Mouse (Mus musculus) hindbrain, embryonic 11.5 days (tissue): ENCODE results near the gene Fam3b. TPM values are rescaled to one million over a fixed set of nuclear protein-coding genes. Genes with fewer than 3 reads are reported as not detected.

Source experiments
- ATAC-seq: fragments of 200-750 bp; cut with Nextera tagmentation; 2 replicates; pipeline ENCODE4 v1.8.0; 2017; ENCODE audit warnings: mild to moderate bottlenecking, moderate TSS enrichment, moderate library complexity; ENCODE audit not compliant: low FRiP score
- DNase-seq: peaks from one replicate; pipeline ENCODE4 v3.0.0-alpha.2; 2015; ENCODE audit warnings: low spot score
- H3K27ac ChIP-seq: fragments of 300-500 bp; sonication (generic); 2 replicates; pipeline ENCODE4 v1.5.1; 2014; ENCODE audit warnings: mild to moderate bottlenecking, low read depth, low read length
- H3K27me3 ChIP-seq: fragments of 300-500 bp; sonication (generic); 2 replicates; pipeline ENCODE4 v1.6.1; 2014; ENCODE audit warnings: mild to moderate bottlenecking, low read length, moderate library complexity, mixed read lengths; ENCODE audit not compliant: control insufficient read depth, insufficient read depth
- H3K36me3 ChIP-seq: fragments of 300-500 bp; sonication (generic); 2 replicates; pipeline ENCODE4 v1.6.1; 2014; ENCODE audit warnings: mild to moderate bottlenecking, low read length, moderate library complexity, mixed read lengths; ENCODE audit not compliant: control insufficient read depth, insufficient read depth
- H3K4me1 ChIP-seq: fragments of 300-500 bp; sonication (generic); replicated peaks from 2 replicates; pipeline ENCODE4 v1.6.1; 2014; ENCODE audit warnings: low read length, mixed read lengths; ENCODE audit not compliant: control insufficient read depth, insufficient read depth
- H3K4me2 ChIP-seq: fragments of 300-500 bp; sonication (generic); replicated peaks from 2 replicates; pipeline ENCODE4 v1.6.1; 2014; ENCODE audit warnings: mild to moderate bottlenecking, low read depth, low read length
- H3K4me3 ChIP-seq: fragments of 300-500 bp; sonication (generic); 2 replicates; pipeline ENCODE4 v1.5.1; 2014; ENCODE audit warnings: low read depth, low read length
- H3K9ac ChIP-seq: fragments of 300-500 bp; sonication (generic); 2 replicates; pipeline ENCODE4 v1.6.1; 2014; ENCODE audit warnings: low read depth, low read length
- H3K9me3 ChIP-seq: fragments of 300-500 bp; sonication (generic); 2 replicates; pipeline ENCODE4 v1.6.1; 2016; ENCODE audit warnings: low read length; ENCODE audit not compliant: control insufficient read depth
- WGBS: fragments of 180-500 bp; shearing (Covaris S2); extraction: QIAGEN DNeasy Blood & Tissue Kit; methylation state at CpG from one replicate; pipeline ENCODE4 v1.1.7; 2014; 5-methylcytosine and 5-hydroxymethylcytosine counted together
- polyA plus RNA-seq: library from polyadenylated mRNA; unstranded; fragments of >200 nt; fragmentation: Nextera tagmentation; extraction: Ambion mirVana; gene quantifications from 2 replicates; pipeline ENCODE4 v1.2.1, GENCODE M21; 2014

Gene Fam3b
- polyA plus RNA-seq, 1 experiment from 2014 or later: not detected

DNA sequence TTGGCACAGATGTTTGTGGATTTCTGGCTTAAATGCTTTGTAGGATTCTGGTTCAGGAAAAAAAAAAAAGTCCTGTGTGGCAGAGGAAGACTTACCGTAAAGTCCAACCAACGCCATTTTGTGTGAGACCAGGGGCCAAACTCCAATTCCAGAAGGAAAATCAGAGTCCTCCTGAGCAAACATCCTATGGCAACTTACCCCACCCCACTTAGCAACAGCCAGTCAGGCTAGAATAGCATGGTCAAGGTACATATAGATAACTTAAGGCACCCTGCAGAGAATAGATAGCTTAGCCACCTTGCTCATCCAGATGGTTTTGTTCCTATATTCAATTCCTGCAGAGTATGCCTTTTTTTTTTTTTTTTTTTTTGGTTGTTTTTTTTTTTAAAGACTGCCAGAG lies 14.6 kb upstream of the Fam3b start:
- Histone ChIP-seq H3K27me3 (no peaks in the 10 kb centered on the region), H3K4me3 (no peak overlapping the region), H3K4me2 (no peak overlapping the region), H3K27ac (no peak overlapping the region), H3K36me3 (no peaks in the 10 kb centered on the region), H3K4me1 (no peaks in the 10 kb centered on the region), H3K9ac (no peak overlapping the region), H3K9me3 (no peaks in the 10 kb centered on the region)
- 77% methylated on average over 2 of the region's 2 CpGs for WGBS
- ATAC-seq (no peak), DNase-seq (no peak)

GRCm38 (mm10) chr16:97523024-97523423 lies 8.4 kb upstream of the Fam3b start:
- Histone ChIP-seq H3K4me2 (no peak overlapping the region), H3K36me3 (no peaks in the 10 kb centered on the region), H3K4me3 (no peak overlapping the region), H3K4me1 (no peaks in the 10 kb centered on the region), H3K27ac (no peak overlapping the region), H3K9me3 (no peaks in the 10 kb centered on the region), H3K27me3 (no peaks in the 10 kb centered on the region), H3K9ac (no peak overlapping the region)
- DNase-seq (peak; percentile 73), ATAC-seq (no peak)
- WGBS: 20% methylated on average over 1 of the region's 1 CpGs

GRCm38 (mm10) chr16:97521983-97522382 lies 7.4 kb upstream of the Fam3b start:
- Histone ChIP-seq H3K27ac (no peak overlapping the region), H3K4me2 (no peak overlapping the region), H3K9ac (no peak overlapping the region), H3K27me3 (no peaks in the 10 kb centered on the region), H3K9me3 (no peaks in the 10 kb centered on the region), H3K4me3 (no peak overlapping the region), H3K4me1 (no peaks in the 10 kb centered on the region), H3K36me3 (no peaks in the 10 kb centered on the region)
- WGBS: 84% methylated on average over 6 of the region's 6 CpGs
- ATAC-seq (no peak), DNase-seq (no peak)

- no peak for ATAC-seq
- no peak overlapping the region for H3K9ac ChIP-seq
- no peak overlapping the region for H3K4me2 ChIP-seq
- DNase-seq: no peak
- no peaks in the 10 kb centered on the region for H3K9me3 ChIP-seq
- no peaks in the 10 kb centered on the region for H3K27me3 ChIP-seq
- no peaks in the 10 kb centered on the region for H3K36me3 ChIP-seq
- H3K27ac ChIP-seq: no peak overlapping the region
- WGBS: 66% methylated on average over 3 of the region's 3 CpGs
- no peak overlapping the region for H3K4me3 ChIP-seq
- H3K4me1 ChIP-seq: no peaks in the 10 kb centered on the region
These were observed 1.7 kb upstream of the Fam3b start for GRCm38 (mm10) chr16:97516341-97516740.

GRCm38 (mm10) chr16:97512347-97512751 lies 2.3 kb downstream of the Fam3b start:
- DNase-seq: no peak
- Histone ChIP-seq H3K4me3 (no peak overlapping the region), H3K9ac (no peak overlapping the region), H3K27ac (no peak overlapping the region), H3K9me3 (no peaks in the 10 kb centered on the region), H3K36me3 (no peaks in the 10 kb centered on the region), H3K4me1 (no peaks in the 10 kb centered on the region), H3K4me2 (no peak overlapping the region), H3K27me3 (no peaks in the 10 kb centered on the region)
- WGBS: 88% methylated on average over 12 of the region's 12 CpGs
- ATAC-seq: no peak

DNA sequence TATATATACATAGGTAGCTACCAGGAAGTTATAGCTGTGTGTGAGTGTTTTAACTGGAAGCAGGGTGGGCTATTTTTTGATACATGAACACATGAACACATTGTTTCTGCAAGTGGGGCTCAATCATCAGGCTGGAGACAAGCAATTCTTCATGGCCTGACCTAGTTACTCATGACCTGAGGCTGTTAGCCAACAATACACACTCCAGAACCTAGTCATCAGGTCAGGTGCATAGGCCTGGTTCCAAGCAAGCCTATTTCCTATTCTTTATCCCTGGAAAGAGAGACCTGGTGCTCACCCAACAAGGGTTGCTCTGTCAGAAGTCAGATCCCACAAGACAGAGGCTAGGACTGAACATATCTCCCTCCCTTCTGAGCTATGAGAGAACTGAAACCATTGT lies 3.1 kb downstream of the Fam3b start:
- DNase-seq (no peak), ATAC-seq (no peak)
- no peaks in the 10 kb centered on the region for H3K36me3 ChIP-seq
- H3K4me2 ChIP-seq: no peak overlapping the region
- H3K27ac ChIP-seq: no peak overlapping the region
- no peaks in the 10 kb centered on the region for H3K4me1 ChIP-seq
- no peaks in the 10 kb centered on the region for H3K9me3 ChIP-seq
- H3K4me3 ChIP-seq: no peak overlapping the region
- no peak overlapping the region for H3K9ac ChIP-seq
- no peaks in the 10 kb centered on the region for H3K27me3 ChIP-seq

DNA sequence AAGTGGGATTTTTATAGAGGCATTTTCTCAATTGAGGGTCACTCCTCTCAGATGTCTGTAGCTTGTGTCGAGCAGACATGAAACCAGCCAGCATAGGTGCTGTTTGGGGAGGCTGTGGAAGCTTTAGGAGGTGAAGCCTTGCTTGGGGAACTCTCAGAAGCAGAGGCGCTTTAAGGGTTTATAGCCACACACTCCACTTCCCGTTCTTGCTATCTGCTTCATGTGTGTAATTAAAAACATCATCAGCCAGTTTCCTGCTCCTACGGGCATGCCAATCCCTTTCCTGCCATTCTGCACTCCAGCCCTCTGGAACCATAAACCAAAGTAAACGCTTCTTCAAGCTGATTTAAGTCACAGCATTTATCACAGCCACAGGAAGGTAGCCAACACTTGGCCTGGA lies 3.8 kb downstream of the Fam3b start:
- Histone ChIP-seq H3K27ac (no peak overlapping the region), H3K9ac (no peak overlapping the region), H3K36me3 (no peaks in the 10 kb centered on the region), H3K9me3 (no peaks in the 10 kb centered on the region), H3K4me2 (no peak overlapping the region), H3K4me3 (no peak overlapping the region), H3K4me1 (no peaks in the 10 kb centered on the region), H3K27me3 (no peaks in the 10 kb centered on the region)
- WGBS: 79% methylated on average over 5 of the region's 5 CpGs
- ATAC-seq (no peak), DNase-seq (no peak)

DNA sequence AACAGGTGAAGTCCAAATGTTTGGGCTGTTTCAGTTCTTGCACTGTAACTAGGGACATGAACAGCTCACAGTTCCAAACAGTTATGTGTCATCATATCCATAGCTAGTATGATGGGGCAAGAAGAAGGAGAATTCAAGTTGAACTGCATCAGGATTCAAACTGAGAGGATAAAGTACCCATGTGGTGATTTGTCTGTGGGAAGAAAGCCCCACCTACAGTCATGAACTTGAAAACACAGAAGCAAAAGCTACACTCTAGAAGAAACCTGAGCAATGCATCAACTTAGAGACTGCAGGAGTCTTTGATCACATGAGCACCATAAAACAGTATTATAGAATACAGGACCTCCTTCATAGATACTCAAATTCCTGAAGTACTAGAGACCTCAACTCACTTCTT lies 6.8 kb downstream of the Fam3b start:
- Histone ChIP-seq H3K27ac (no peak overlapping the region), H3K4me2 (no peak overlapping the region), H3K9ac (no peak overlapping the region), H3K27me3 (no peaks in the 10 kb centered on the region), H3K9me3 (no peaks in the 10 kb centered on the region), H3K4me3 (no peak overlapping the region), H3K4me1 (no peaks in the 10 kb centered on the region), H3K36me3 (no peaks in the 10 kb centered on the region)
- DNase-seq (no peak), ATAC-seq (no peak)

GRCm38 (mm10) chr16:97504793-97505192 lies 9.8 kb downstream of the Fam3b start:
- DNase-seq (no peak), ATAC-seq (no peak)
- Histone ChIP-seq H3K36me3 (no peaks in the 10 kb centered on the region), H3K27me3 (no peaks in the 10 kb centered on the region), H3K4me1 (no peaks in the 10 kb centered on the region), H3K4me2 (no peak overlapping the region), H3K4me3 (no peak overlapping the region), H3K9ac (no peak overlapping the region), H3K27ac (no peak overlapping the region), H3K9me3 (no peaks in the 10 kb centered on the region)
- WGBS: 91% methylated on average over 3 of the region's 3 CpGs
